Comparison of ENCODE assay signal across 8 mouse cellular contexts in genomic region chr12:3571787-3572580, GRCm38 (mm10). TPM values are rescaled to one million over a fixed set of nuclear protein-coding genes. Genes with fewer than 3 reads are reported as not detected.
A peak's percentile ranks its signal among the peaks of the same experiment; 100 is the strongest.
DNase-seq lines count a peak whose midpoint lies in the region; ATAC-seq lines count a peak whose summit lies in the region.

TSS of gene Dtnb (plus strand) at chr12:3572381.

- ATAC-seq in inflammation-experienced regulatory T-cells, adult 6 months: peak; percentile 61

- intact Hi-C loops in gastrocnemius, postnatal 14 days (cut with DNase I; ENCODE audit: low total_unique reads): no loop called here
- intact Hi-C loops in left cerebral cortex, postnatal 25 days (cut with DNase I): loop anchor here (2.0 kb wide), 1 partner anchor 145 kb away; the partner anchor contains the start of gene Asxl2

- peak; percentile 86 to 94 for DNase-seq in adrenal gland, adult (ENCODE audit: inconsistent age in 2 of 2, low spot score in 1 of 2)
- peak; percentile 73 for DNase-seq in embryo, embryonic 10 days (ENCODE audit: low spot score)
- DNase-seq in gastrocnemius, postnatal 14 days: peak; percentile 65
- peak; percentile 76 to 78 for DNase-seq in left cerebral cortex, postnatal 25 days (ENCODE audit: low spot score in 2 of 2)
- peak; percentile 61 for DNase-seq in mesoderm, embryonic 11.5 days (ENCODE audit: low read depth, low spot score)
- DNase-seq in right cerebral cortex, postnatal 36 days (ENCODE audit: low spot score in 2 of 2): peak; percentile 64 to 72
- peak; percentile 67 for DNase-seq in yolk sac, embryonic 10.5 days (ENCODE audit: low spot score)

RNA-seq across cellular contexts. Expression of gene Dtnb, which starts in this region (rescaled TPM):
- 1 to 10 TPM; 3.2 to 3.4 TPM for total RNA-seq in gastrocnemius, postnatal 14 days (2021)
- polyA plus RNA-seq in inflammation-experienced regulatory T-cells, adult 6 months (2017; shearing (Covaris generic)): 10 to 100 TPM; 16.7 to 34.2 (median 33.7) TPM
- total RNA-seq in left cerebral cortex, postnatal 25 days (2021): 100 to 1,000 TPM; 105 to 112 TPM

Comparison
In these comparisons a context has a peak if more than half of its experiments do, and no peak if none do; other contexts are left out.
1. Peak in every context shown above with its lines: DNase-seq and ATAC-seq.
2. RNA of gene Dtnb (total RNA-seq): 105 to 112 TPM in left cerebral cortex, postnatal 25 days; 3.2 to 3.4 TPM in gastrocnemius, postnatal 14 days; every median in the first group is over 10 times any median in the second.